Comparison of ENCODE assay signal across 8 mouse cellular contexts in genomic region chr3:52634353-52634752, GRCm38 (mm10).
A peak's percentile ranks its signal among the peaks of the same experiment; 100 is the strongest.
DNase-seq lines count a peak whose midpoint lies in the region; ATAC-seq and TF ChIP-seq lines count a peak whose summit lies in the region.

No protein-coding gene starts in this region.

- H3K27ac ChIP-seq in kidney, adult 2 months (ENCODE audit: insufficient read depth, low read depth, low read length): no peak overlapping the region
- H3K27ac ChIP-seq in heart, embryonic 13.5 days (replicated peaks): no peak overlapping the region; the same call in 1 of the 2 replicates
- no peak overlapping the region for H3K27ac ChIP-seq in lung, postnatal 0 days (ENCODE audit: low read length)
- H3K27ac ChIP-seq in thymus, adult 2 months (ENCODE audit: control insufficient read depth, insufficient read depth, low read length): no peak overlapping the region; the same call in 1 of the 2 replicates
- no peak overlapping the region for H3K27ac ChIP-seq in intestine, postnatal 0 days (ENCODE audit: low read depth, low read length)

- H3K4me2 ChIP-seq in heart, embryonic 13.5 days: no peak overlapping the region
- no peak overlapping the region for H3K4me2 ChIP-seq in lung, postnatal 0 days (replicated peaks; ENCODE audit: low read depth, low read length)
- no peak overlapping the region for H3K4me2 ChIP-seq in intestine, postnatal 0 days (replicated peaks; ENCODE audit: low read depth)

- no peak overlapping the region for H3K9ac ChIP-seq in heart, embryonic 13.5 days
- H3K9ac ChIP-seq in lung, postnatal 0 days (replicated peaks; ENCODE audit: low read depth): no peak overlapping the region
- no peak overlapping the region for H3K9ac ChIP-seq in intestine, postnatal 0 days (ENCODE audit: low read depth, low read length)

- TF ChIP-seq POLR2A in kidney, adult 2 months (IDR thresholded peaks at IDR 0.05; ENCODE audit: low read depth, low read length): no peak
- TF ChIP-seq POLR2A in thymus, adult 2 months (IDR thresholded peaks at IDR 0.05; ENCODE audit: control insufficient read depth, extremely low read depth, insufficient read depth, low read length, poor library complexity): no peak

- WGBS in kidney, adult 2 months: 40% methylated on average over 6 of the region's 6 CpGs
- WGBS in heart, embryonic 13.5 days: 51% methylated on average over 6 of the region's 6 CpGs
- WGBS in lung, postnatal 0 days: 21% methylated on average over 6 of the region's 6 CpGs
- 7% methylated on average over 6 of the region's 6 CpGs for WGBS in thymus, adult 2 months
- 42% methylated on average over 6 of the region's 6 CpGs for WGBS in intestine, postnatal 0 days

- peak; percentile 77 for TF ChIP-seq EP300 in lung, postnatal 0 days (IDR thresholded peaks at IDR 0.05)

- H3K9me3 ChIP-seq in heart, embryonic 13.5 days: no peaks in the 10 kb centered on the region
- H3K9me3 ChIP-seq in lung, postnatal 0 days (ENCODE audit: low read length): no peaks in the 10 kb centered on the region
- H3K9me3 ChIP-seq in intestine, postnatal 0 days (ENCODE audit: control insufficient read depth): no peaks in the 10 kb centered on the region

- H3K4me1 ChIP-seq in kidney, adult 2 months (ENCODE audit: control insufficient read depth, insufficient read depth, low read length): no peaks in the 10 kb centered on the region
- H3K4me1 ChIP-seq in heart, embryonic 13.5 days: peaks cover 9% of the 10 kb centered on the region
- H3K4me1 ChIP-seq in lung, postnatal 0 days (ENCODE audit: insufficient read depth, low read depth, low read length): peaks cover 6% of the 10 kb centered on the region; the same call in 1 of the 2 replicates
- peaks cover 18% of the 10 kb centered on the region for H3K4me1 ChIP-seq in thymus, adult 2 months (replicated peaks; ENCODE audit: control insufficient read depth, insufficient read depth, low read length)
- H3K4me1 ChIP-seq in intestine, postnatal 0 days (replicated peaks; ENCODE audit: control insufficient read depth, insufficient read depth, low read length): no peaks in the 10 kb centered on the region

- TF ChIP-seq CTCF in kidney, adult 2 months (conservative IDR thresholded peaks at IDR 0.05; ENCODE audit: insufficient read depth, insufficient read length, low read depth, low read length): no peak
- no peak for TF ChIP-seq CTCF in lung, postnatal 0 days (IDR thresholded peaks at IDR 0.05)
- TF ChIP-seq CTCF in thymus, adult 2 months (IDR thresholded peaks at IDR 0.05; ENCODE audit: borderline replicate concordance, control insufficient read depth, extremely low read depth, insufficient read depth, low read length, poor library complexity): no peak
- TF ChIP-seq CTCF in intestine, postnatal 0 days (IDR thresholded peaks at IDR 0.05; ENCODE audit: low read depth): no peak

- no peaks in the 10 kb centered on the region for H3K27me3 ChIP-seq in kidney, adult 2 months (replicated peaks; ENCODE audit: control insufficient read depth, insufficient read depth, low read length)
- H3K27me3 ChIP-seq in heart, embryonic 13.5 days (replicated peaks): no peaks in the 10 kb centered on the region; the same call in 1 of the 2 replicates
- H3K27me3 ChIP-seq in lung, postnatal 0 days (replicated peaks; ENCODE audit: insufficient read depth, low read length): no peaks in the 10 kb centered on the region
- no peaks in the 10 kb centered on the region for H3K27me3 ChIP-seq in thymus, adult 2 months (ENCODE audit: control insufficient read depth, insufficient read depth, low read length)
- no peaks in the 10 kb centered on the region for H3K27me3 ChIP-seq in intestine, postnatal 0 days (replicated peaks; ENCODE audit: control insufficient read depth, insufficient read depth, low read length)

- peak; percentile 37; the same call in 1 of the 2 replicates for ATAC-seq in heart, embryonic 13.5 days (ENCODE audit: extremely low read depth, insufficient number of reproducible peaks, low FRiP score, low TSS enrichment)
- ATAC-seq in lung, postnatal 0 days: peak; percentile 71
- ATAC-seq in intestine, postnatal 0 days: no peak

- DNase-seq in kidney, adult 2 months: peak; percentile 62
- DNase-seq in kidney, adult 11 months: no peak
- peak; percentile 80 for DNase-seq in lung, postnatal 0 days (ENCODE audit: low spot score)
- DNase-seq in thymus, adult 2 months: peak; percentile 65
- no peak for DNase-seq in right cerebral cortex, adult 18-20 months
- DNase-seq in cerebellum, postnatal 14 days: no peak

- no peak overlapping the region for H3K4me3 ChIP-seq in kidney, adult 2 months (ENCODE audit: insufficient read depth, low read depth, low read length)
- no peak overlapping the region for H3K4me3 ChIP-seq in heart, embryonic 13.5 days
- H3K4me3 ChIP-seq in lung, postnatal 0 days (ENCODE audit: low read depth, low read length): no peak overlapping the region
- H3K4me3 ChIP-seq in thymus, adult 2 months (ENCODE audit: control insufficient read depth, insufficient read depth, low read length): no peak overlapping the region
- H3K4me3 ChIP-seq in intestine, postnatal 0 days (ENCODE audit: low read depth, low read length): no peak overlapping the region

- H3K36me3 ChIP-seq in kidney, adult 2 months (ENCODE audit: control insufficient read depth, insufficient read depth, low read length): no peaks in the 10 kb centered on the region
- H3K36me3 ChIP-seq in heart, embryonic 13.5 days: no peaks in the 10 kb centered on the region
- H3K36me3 ChIP-seq in lung, postnatal 0 days (ENCODE audit: insufficient read depth, low read length): no peaks in the 10 kb centered on the region
- no peaks in the 10 kb centered on the region for H3K36me3 ChIP-seq in thymus, adult 2 months (ENCODE audit: control insufficient read depth, insufficient read depth, low read length)
- no peaks in the 10 kb centered on the region for H3K36me3 ChIP-seq in intestine, postnatal 0 days (ENCODE audit: control insufficient read depth, insufficient read depth)

Comparison
In these comparisons a context has a peak if more than half of its experiments do, and no peak if none do; other contexts are left out.
1. DNase-seq: peak in kidney, adult 2 months (single experiment), lung, postnatal 0 days (single experiment) and thymus, adult 2 months (single experiment); none in kidney, adult 11 months (single experiment), right cerebral cortex, adult 18-20 months (single experiment) and cerebellum, postnatal 14 days (0 of 2).